Mouse (Mus musculus): ENCODE measurements around the gene Lsm6.

- TF ChIP-seq USF1 (IDR thresholded peaks at IDR 0.05; ENCODE audit: low read depth, low read length) (no peak), GABPA (IDR thresholded peaks at IDR 0.05; ENCODE audit: insufficient replicate concordance, low read depth, low read length) (no peak), CTCF (conservative IDR thresholded peaks at IDR 0.05 in 1 of 2, IDR thresholded peaks at IDR 0.05 in 1 of 2; ENCODE audit: low read depth in 2 of 2, low read length in 2 of 2) (no peak), NRF1 (IDR thresholded peaks at IDR 0.05; ENCODE audit: low read depth, low read length) (no peak), SIN3A (IDR thresholded peaks at IDR 0.05; ENCODE audit: low read length) (no peak), TCF12 (IDR thresholded peaks at IDR 0.05; ENCODE audit: low read depth, low read length) (no peak), SMC3 (IDR thresholded peaks at IDR 0.05; ENCODE audit: low read depth, low read length) (no peak), JUN (IDR thresholded peaks at IDR 0.05; ENCODE audit: insufficient read depth, low read depth, low read length) (no peak)
These were observed 19.7 kb downstream of the Lsm6 start for GRCm38 (mm10) chr8:78801201-78801600.
